Mouse (Mus musculus): ENCODE data around the gene Kcng1. TPM values are rescaled to one million over a fixed set of nuclear protein-coding genes. Genes with fewer than 3 reads are reported as not detected.

The Kcng1 gene
- 0.65 TPM in 1 of 2 replicates, not detected in the other for polyA plus RNA-seq (2011; ENCODE audit: insufficient read length, low read depth, missing spikeins)

DNA sequence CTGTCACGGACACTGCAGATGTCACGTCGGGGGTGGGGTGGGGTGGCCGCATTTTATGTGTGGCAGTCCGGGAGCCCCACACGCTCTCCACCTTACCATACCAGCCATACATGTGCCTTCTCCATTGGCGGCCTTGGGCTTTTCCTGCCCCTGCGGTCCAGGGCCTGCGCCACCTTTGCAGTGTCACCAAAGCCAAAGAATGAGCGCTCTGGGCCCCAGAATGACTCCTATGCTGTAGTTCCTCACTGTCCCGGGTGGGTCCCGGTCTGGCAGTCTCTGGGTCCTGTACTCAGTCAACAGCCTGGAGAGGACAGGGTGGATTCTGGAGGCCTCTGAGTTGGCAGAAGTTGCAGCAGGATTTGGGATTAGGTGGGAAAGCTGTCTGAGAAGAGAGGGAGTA is at the start of gene Kcng1:
Kcng1 (minus strand) TSS at position 155 of the 400 bp plus-strand sequence.
- no peak within 1 kb of the TSS for H3K27ac ChIP-seq (ENCODE audit: insufficient read depth, low read length)
- H3K4me3 ChIP-seq (ENCODE audit: insufficient read depth, low read length): peak within 1 kb of the TSS; percentile 35
- TF ChIP-seq CTCF (IDR thresholded peaks at IDR 0.05; ENCODE audit: borderline replicate concordance, insufficient read depth, low read length): no peak
- no peak for TF ChIP-seq POLR2A (IDR thresholded peaks at IDR 0.05; ENCODE audit: low read depth, low read length)
- no peaks in the 10 kb centered on the region for H3K4me1 ChIP-seq (ENCODE audit: control insufficient read depth, insufficient read depth, low read length)

DNA sequence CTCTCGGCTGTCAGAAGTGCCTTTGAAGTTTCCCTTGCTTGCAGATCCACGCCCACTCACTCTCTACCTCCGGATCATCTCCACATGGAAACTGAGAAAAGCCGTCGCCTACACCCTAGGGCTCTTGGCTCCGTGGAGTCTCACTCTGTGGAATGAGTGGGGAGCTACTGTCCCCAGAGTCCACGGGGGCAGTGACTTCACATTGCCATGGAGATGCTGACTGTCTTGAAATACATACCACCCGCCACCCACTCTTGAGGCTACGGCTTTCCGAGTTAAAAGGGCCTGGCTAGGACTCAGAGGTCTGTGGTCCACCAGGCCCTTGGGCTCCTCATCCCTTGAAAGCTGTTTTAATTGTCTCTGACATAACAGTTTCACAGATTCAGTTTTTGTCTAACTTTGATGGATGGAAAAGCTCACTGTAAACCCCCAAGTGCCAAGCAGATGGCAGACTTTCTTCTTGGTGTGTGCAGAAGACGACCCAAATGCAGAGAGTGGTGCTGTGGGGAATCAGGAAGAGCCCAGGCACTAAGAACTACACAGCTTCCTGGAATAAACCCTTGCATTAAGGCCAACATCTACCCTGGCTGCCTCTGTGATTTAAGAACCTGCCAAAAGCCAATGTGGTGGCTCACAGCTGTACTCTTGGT is 49.0 kb upstream of the Kcng1 start:
- no peak overlapping the region for H3K4me3 ChIP-seq (ENCODE audit: insufficient read depth, low read length)
- no peak for TF ChIP-seq CTCF (IDR thresholded peaks at IDR 0.05; ENCODE audit: borderline replicate concordance, insufficient read depth, low read length)
- no peak for TF ChIP-seq POLR2A (IDR thresholded peaks at IDR 0.05; ENCODE audit: low read depth, low read length)
- H3K4me1 ChIP-seq (ENCODE audit: control insufficient read depth, insufficient read depth, low read length): no peaks in the 10 kb centered on the region
- H3K27ac ChIP-seq (ENCODE audit: insufficient read depth, low read length): no peak overlapping the region

DNA sequence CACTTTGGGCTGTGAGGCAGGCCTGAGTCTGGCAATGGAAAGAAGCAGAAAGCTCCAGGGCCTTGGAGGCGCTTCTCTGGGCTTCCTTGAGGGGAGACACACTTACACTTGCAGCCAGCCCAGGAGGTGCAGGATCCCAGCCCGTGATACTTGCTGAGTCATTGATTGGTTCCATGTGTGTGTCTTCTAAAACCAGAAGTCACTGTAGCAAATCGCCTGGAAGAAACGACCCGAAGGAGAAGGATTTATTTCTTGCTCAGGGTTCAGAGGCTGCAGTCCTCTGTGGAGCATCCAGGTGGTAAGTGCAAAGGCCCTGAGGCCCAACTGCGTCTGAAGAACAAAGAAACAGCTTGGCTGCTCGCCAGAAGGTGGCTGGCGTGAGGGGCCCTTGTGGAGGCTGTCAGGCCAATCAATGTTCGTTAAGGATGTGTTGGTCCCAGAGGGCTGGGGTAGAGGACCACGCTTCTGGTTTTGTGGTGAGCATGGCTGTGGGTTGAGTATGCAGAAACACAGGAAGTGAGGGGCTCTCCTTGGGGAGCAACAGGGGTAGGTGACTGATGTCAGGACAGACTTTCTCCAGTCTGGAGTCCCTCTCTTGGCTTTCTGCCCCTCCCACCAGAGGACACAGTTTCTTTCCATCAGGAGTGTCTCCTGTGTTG is 40.3 kb upstream of the Kcng1 start:
- no peak for TF ChIP-seq POLR2A (IDR thresholded peaks at IDR 0.05; ENCODE audit: low read depth, low read length)
- no peak for TF ChIP-seq CTCF (IDR thresholded peaks at IDR 0.05; ENCODE audit: borderline replicate concordance, insufficient read depth, low read length)
- Histone ChIP-seq H3K27ac (ENCODE audit: insufficient read depth, low read length) (no peak overlapping the region), H3K4me3 (ENCODE audit: insufficient read depth, low read length) (no peak overlapping the region)

DNA sequence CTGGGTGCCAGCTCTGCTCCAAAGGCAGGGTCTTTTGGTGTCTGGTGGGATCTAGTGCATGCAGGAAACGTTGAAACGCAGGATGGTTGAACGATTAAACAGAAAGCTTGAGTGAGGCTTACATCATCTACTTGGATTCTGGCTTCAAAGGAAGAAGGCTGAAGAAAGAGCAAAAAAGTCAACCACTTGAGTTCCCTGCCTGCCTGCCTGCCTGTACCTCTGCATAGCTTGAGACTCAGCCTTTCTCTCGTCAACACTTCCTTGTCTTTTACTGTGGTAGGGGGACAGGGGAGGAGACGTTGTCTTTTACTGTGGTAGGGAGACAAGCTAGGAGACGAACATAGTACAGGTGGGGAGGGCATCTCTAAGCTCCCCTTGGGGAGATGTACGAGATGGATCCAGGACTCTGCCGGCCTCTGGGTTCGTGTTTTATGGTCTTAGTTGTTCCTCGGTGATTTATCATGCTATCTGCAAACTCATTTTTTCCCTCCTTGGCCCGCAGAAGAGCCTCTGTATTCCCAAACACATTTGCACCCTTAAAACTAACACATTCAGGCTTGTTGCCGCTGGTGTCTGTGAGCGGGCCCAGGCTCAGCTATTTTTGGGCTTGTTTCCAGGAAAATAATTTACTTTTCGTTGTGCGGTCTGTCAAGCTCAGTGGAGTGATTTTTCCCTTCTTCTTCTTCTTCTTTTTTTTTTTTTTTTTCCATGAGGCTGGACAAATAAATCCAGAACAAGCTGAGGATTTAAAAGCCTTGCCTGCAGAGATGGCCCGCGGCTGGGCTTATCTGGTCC is 39.0 kb upstream of the Kcng1 start:
- Histone ChIP-seq H3K4me3 (ENCODE audit: insufficient read depth, low read length) (no peak overlapping the region), H3K4me1 (ENCODE audit: control insufficient read depth, insufficient read depth, low read length) (peaks cover 2% of the 10 kb centered on the region; the same call in 1 of the 2 replicates)

More for the DNA sequence above, 40.3 kb upstream of the Kcng1 start:
- H3K4me1 ChIP-seq (ENCODE audit: control insufficient read depth, insufficient read depth, low read length): peaks cover 2% of the 10 kb centered on the region; the same call in 1 of the 2 replicates

DNA sequence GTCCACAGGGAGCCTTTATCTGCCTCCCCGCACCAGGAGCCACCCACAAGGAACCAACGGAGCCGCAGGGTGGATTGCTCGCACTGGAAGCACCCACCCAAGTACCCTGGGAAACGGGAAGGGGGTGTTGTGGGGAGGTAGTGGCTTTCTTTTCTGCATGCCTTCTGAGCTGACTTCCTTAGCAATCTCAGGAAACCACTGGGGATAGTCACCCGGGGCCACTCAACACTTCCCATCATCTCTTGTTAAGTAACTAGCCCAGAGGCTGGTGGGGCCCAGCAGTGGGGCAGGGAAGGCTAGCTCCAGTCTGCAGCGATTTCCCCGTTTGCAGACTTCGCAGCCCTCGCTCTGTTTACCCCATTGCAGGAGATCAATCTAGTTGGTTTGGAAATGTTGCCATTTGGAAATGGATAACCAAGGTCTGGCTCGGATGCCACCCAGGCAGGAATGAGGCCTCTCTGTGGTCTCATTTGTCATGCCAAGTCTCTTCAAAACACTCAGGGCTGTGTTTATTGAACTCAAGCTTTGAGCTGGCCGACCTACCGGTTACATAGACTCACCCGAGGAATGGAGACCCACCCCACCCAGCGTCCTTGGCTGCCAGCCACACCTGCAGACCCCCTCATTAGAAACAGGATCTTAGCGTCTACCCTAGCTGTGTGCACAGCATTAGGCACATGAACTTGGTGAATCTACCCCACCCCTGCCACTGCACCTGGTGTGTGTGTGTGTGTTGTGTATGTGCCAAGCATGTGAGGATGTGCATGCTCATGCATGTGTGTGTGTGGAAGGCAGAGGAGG is 33.3 kb upstream of the Kcng1 start:
- TF ChIP-seq CTCF (IDR thresholded peaks at IDR 0.05; ENCODE audit: borderline replicate concordance, insufficient read depth, low read length) (no peak), POLR2A (IDR thresholded peaks at IDR 0.05; ENCODE audit: low read depth, low read length) (no peak)
- Histone ChIP-seq H3K4me1 (ENCODE audit: control insufficient read depth, insufficient read depth, low read length) (no peaks in the 10 kb centered on the region), H3K4me3 (ENCODE audit: insufficient read depth, low read length) (no peak overlapping the region), H3K27ac (ENCODE audit: insufficient read depth, low read length) (no peak overlapping the region)

More for the DNA sequence above, 39.0 kb upstream of the Kcng1 start:
- no peak overlapping the region for H3K27ac ChIP-seq (ENCODE audit: insufficient read depth, low read length)
- no peak for TF ChIP-seq POLR2A (IDR thresholded peaks at IDR 0.05; ENCODE audit: low read depth, low read length)
- no peak for TF ChIP-seq CTCF (IDR thresholded peaks at IDR 0.05; ENCODE audit: borderline replicate concordance, insufficient read depth, low read length)

DNA sequence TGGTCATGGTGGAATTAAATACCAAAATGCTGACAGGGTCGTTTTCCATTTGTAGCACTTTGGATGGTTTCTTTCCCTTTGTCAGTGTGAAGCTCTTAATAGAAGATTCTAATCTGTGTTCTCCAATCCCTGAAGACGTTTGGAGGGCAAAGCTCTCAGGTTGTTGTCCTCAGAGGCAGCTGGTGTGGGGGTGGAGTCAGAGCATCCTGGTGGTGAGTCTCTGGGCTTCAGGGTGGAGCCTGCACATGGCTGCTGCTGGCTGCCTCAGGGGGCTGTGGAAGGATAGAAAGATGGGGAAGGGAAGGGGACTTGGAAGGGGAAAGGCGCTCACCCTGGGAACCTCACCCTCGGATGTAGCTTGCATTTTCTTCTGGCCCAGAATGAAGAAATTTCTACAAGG is 31.0 kb upstream of the Kcng1 start:
- Histone ChIP-seq H3K27ac (ENCODE audit: insufficient read depth, low read length) (no peak overlapping the region), H3K4me1 (ENCODE audit: control insufficient read depth, insufficient read depth, low read length) (0 out of 2 replicates have a peak, but pooled peaks cover 6% of the 10 kb centered on the region), H3K4me3 (ENCODE audit: insufficient read depth, low read length) (no peak overlapping the region)
- TF ChIP-seq POLR2A (IDR thresholded peaks at IDR 0.05; ENCODE audit: low read depth, low read length): no peak
- TF ChIP-seq CTCF (IDR thresholded peaks at IDR 0.05; ENCODE audit: borderline replicate concordance, insufficient read depth, low read length): no peak

DNA sequence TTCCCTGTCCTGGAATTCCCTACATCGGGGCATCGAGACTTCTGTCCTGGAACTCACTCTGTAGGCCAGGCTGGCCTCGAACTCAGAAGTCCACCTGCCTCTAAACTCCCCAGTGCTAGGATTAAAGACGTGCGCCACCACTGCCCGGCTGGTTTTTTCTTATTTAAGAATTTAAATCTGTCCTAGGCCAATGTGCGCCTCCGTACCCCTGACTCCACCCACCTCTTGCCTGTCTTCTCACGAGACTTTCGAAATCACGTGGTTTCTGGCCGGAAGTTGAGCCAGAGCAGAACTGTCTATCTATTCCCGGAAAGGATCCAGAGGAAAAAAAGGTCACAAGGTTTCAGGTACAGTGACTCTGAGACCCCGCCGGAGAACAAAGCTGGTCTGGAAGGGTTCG is 29.5 kb upstream of the Kcng1 start:
- TF ChIP-seq POLR2A (IDR thresholded peaks at IDR 0.05; ENCODE audit: low read depth, low read length) (no peak), CTCF (IDR thresholded peaks at IDR 0.05; ENCODE audit: borderline replicate concordance, insufficient read depth, low read length) (no peak)
- Histone ChIP-seq H3K27ac (ENCODE audit: insufficient read depth, low read length) (no peak overlapping the region), H3K4me3 (ENCODE audit: insufficient read depth, low read length) (no peak overlapping the region), H3K4me1 (ENCODE audit: control insufficient read depth, insufficient read depth, low read length) (0 out of 2 replicates have a peak, but pooled peaks cover 6% of the 10 kb centered on the region)

DNA sequence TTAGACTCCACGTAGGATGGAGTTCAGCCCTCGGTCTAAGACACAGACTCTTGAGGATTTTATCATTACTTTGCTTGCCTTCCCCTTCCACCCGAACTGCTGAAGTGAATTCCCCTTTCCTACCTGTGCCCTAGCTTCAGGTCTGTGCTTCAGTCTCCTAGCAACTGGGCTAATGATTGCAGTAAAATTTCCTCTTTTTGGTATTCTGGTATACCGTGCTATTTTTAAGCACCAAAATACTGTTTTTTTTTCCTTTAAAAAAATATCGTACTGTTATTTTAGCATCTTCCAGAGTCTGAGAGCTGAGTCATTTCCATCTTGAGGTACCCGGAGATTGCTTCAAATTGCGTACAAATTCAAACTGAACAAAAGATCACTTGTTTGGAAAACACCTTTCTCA is 27.4 kb upstream of the Kcng1 start:
- TF ChIP-seq POLR2A (IDR thresholded peaks at IDR 0.05; ENCODE audit: low read depth, low read length) (no peak), CTCF (IDR thresholded peaks at IDR 0.05; ENCODE audit: borderline replicate concordance, insufficient read depth, low read length) (no peak)
- H3K4me1 ChIP-seq (ENCODE audit: control insufficient read depth, insufficient read depth, low read length): 0 out of 2 replicates have a peak, but pooled peaks cover 6% of the 10 kb centered on the region
- H3K4me3 ChIP-seq (ENCODE audit: insufficient read depth, low read length): no peak overlapping the region
- no peak overlapping the region for H3K27ac ChIP-seq (ENCODE audit: insufficient read depth, low read length)

DNA sequence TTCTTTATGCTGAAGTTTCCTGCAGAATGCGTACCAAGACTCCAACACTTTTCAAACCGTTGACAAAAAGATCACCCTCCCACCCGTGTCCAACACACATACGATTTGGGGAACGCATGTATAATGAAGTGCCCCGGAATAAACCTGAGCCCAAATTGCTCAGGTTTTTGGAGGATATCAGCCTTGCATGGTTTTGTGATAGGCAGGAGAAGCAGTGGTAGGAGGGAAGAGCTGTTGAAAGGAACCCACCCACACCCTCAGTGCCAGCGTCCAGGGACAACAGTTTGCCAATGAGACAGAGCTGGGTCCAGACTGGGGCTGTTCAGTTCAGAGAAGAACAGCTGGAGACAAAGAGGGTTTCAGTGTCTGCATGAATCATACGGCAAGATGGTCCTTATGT is 18.1 kb upstream of the Kcng1 start:
- Histone ChIP-seq H3K4me1 (ENCODE audit: control insufficient read depth, insufficient read depth, low read length) (no peaks in the 10 kb centered on the region), H3K27ac (ENCODE audit: insufficient read depth, low read length) (no peak overlapping the region), H3K4me3 (ENCODE audit: insufficient read depth, low read length) (no peak overlapping the region)
- TF ChIP-seq POLR2A (IDR thresholded peaks at IDR 0.05; ENCODE audit: low read depth, low read length) (no peak), CTCF (IDR thresholded peaks at IDR 0.05; ENCODE audit: borderline replicate concordance, insufficient read depth, low read length) (no peak)

Data from embryonic fibroblast, embryonic 13.5 days (primary cell).